In genomic region chr14:120477288-120477981, GRCm38 (mm10) we compare ENCODE assay signal across 8 mouse cellular contexts. TPM values are rescaled to one million over a fixed set of nuclear protein-coding genes. Genes with fewer than 3 reads are reported as not detected.
DNase-seq lines count a peak whose midpoint lies in the region; ATAC-seq and TF ChIP-seq lines count a peak whose summit lies in the region.

No protein-coding gene starts in this region.

- H3K9me3 ChIP-seq in G1E (replicated peaks) = no peaks in the 10 kb centered on the region; the same call in 1 of the 2 replicates
- no peaks in the 10 kb centered on the region for H3K9me3 ChIP-seq in forebrain, embryonic 14.5 days (replicated peaks; ENCODE audit: control insufficient read depth, low read length)
- H3K9me3 ChIP-seq in neural tube, embryonic 15.5 days (replicated peaks) = no peaks in the 10 kb centered on the region

- intact Hi-C loops in heart, postnatal 14 days (cut with DNase I) = loop anchor here (5.0 kb wide), 5 partner anchors 75 to 340 kb away; partner anchors contain the start of gene Mbnl2

- peak; percentile 99 for DNase-seq in G1E (ENCODE audit: low spot score)
- peak; percentile 99 for DNase-seq in cerebellum, adult 11 months
- DNase-seq in forebrain, embryonic 14.5 days (ENCODE audit: low spot score) = peak; percentile 100
- DNase-seq in heart, postnatal 14 days = peak; percentile 99
- DNase-seq in layer of hippocampus, adult 11-12 months (ENCODE audit: low spot score) = peak; percentile 99
- DNase-seq in lung, adult 18-20 months = peak; percentile 97 to 98
- DNase-seq in thymus, adult 2 months = peak; percentile 96

- peaks cover 36% of the 10 kb centered on the region for H3K4me1 ChIP-seq in G1E (ENCODE audit: insufficient read depth, low read depth, low read length)
- H3K4me1 ChIP-seq in forebrain, embryonic 14.5 days (ENCODE audit: control insufficient read depth, insufficient read depth, low read length) = peaks cover 19% of the 10 kb centered on the region
- peaks cover 32% of the 10 kb centered on the region for H3K4me1 ChIP-seq in neural tube, embryonic 15.5 days
- peaks cover 7% of the 10 kb centered on the region for H3K4me1 ChIP-seq in thymus, adult 2 months (replicated peaks; ENCODE audit: control insufficient read depth, insufficient read depth, low read length)

- H3K4me3 ChIP-seq in G1E (ENCODE audit: low read depth, low read length) = peak overlapping the region; percentile 77
- H3K4me3 ChIP-seq in forebrain, embryonic 14.5 days (ENCODE audit: low read depth, low read length) = peak overlapping the region; percentile 79
- peak overlapping the region; percentile 63 for H3K4me3 ChIP-seq in neural tube, embryonic 15.5 days (replicated peaks)
- peak overlapping the region; percentile 53 for H3K4me3 ChIP-seq in thymus, adult 2 months (ENCODE audit: control insufficient read depth, insufficient read depth, low read length)

- WGBS in forebrain, embryonic 14.5 days = 0% methylated on average over 46 of the region's 46 CpGs
- under 1% methylated on average over 45 of the region's 46 CpGs for WGBS in neural tube, embryonic 15.5 days
- under 1% methylated on average over 46 of the region's 46 CpGs for WGBS in thymus, adult 2 months

- TF ChIP-seq POLR2A in thymus, adult 2 months (IDR thresholded peaks at IDR 0.05; ENCODE audit: control insufficient read depth, extremely low read depth, insufficient read depth, low read length, poor library complexity) = peak; percentile 61

- H3K4me2 ChIP-seq in forebrain, embryonic 14.5 days (ENCODE audit: low read length) = peak overlapping the region; percentile 68
- peak overlapping the region; percentile 55 for H3K4me2 ChIP-seq in neural tube, embryonic 15.5 days

- peak; percentile 85 for ATAC-seq in G1E (ENCODE audit: extremely low read depth, insufficient number of reproducible peaks, low FRiP score, poor library complexity, severe bottlenecking)
- peak; percentile 93 for ATAC-seq in forebrain, embryonic 14.5 days
- ATAC-seq in neural tube, embryonic 15.5 days (ENCODE audit: low FRiP score) = peak; percentile 95

- peak overlapping the region; percentile 82 for H3K9ac ChIP-seq in forebrain, embryonic 14.5 days (ENCODE audit: low read length)
- H3K9ac ChIP-seq in neural tube, embryonic 15.5 days (replicated peaks) = peak overlapping the region; percentile 78

- peaks cover 15% of the 10 kb centered on the region for H3K36me3 ChIP-seq in G1E (replicated peaks)
- H3K36me3 ChIP-seq in forebrain, embryonic 14.5 days (ENCODE audit: control insufficient read depth, insufficient read depth, low read length) = 0 out of 2 replicates have a peak, but pooled peaks cover 4% of the 10 kb centered on the region
- no peaks in the 10 kb centered on the region for H3K36me3 ChIP-seq in neural tube, embryonic 15.5 days
- H3K36me3 ChIP-seq in thymus, adult 2 months (ENCODE audit: control insufficient read depth, insufficient read depth, low read length) = no peaks in the 10 kb centered on the region

- no peaks in the 10 kb centered on the region; the same call in 1 of the 2 replicates for H3K27me3 ChIP-seq in G1E (ENCODE audit: insufficient read depth, low read length)
- no peaks in the 10 kb centered on the region for H3K27me3 ChIP-seq in forebrain, embryonic 14.5 days (replicated peaks; ENCODE audit: control insufficient read depth, insufficient read depth, low read length)
- H3K27me3 ChIP-seq in neural tube, embryonic 15.5 days (replicated peaks) = no peaks in the 10 kb centered on the region
- H3K27me3 ChIP-seq in thymus, adult 2 months (ENCODE audit: control insufficient read depth, insufficient read depth, low read length) = no peaks in the 10 kb centered on the region; the same call in 1 of the 2 replicates

- peak overlapping the region; percentile 97 for H3K27ac ChIP-seq in forebrain, embryonic 14.5 days (ENCODE audit: low read depth, low read length)
- peak overlapping the region; percentile 99 for H3K27ac ChIP-seq in neural tube, embryonic 15.5 days (replicated peaks)
- peak overlapping the region; percentile 56 for H3K27ac ChIP-seq in thymus, adult 2 months (ENCODE audit: control insufficient read depth, insufficient read depth, low read length)

- TF ChIP-seq CTCF in G1E (IDR thresholded peaks at IDR 0.05; ENCODE audit: low read depth, low read length) = no peak
- TF ChIP-seq CTCF in thymus, adult 2 months (IDR thresholded peaks at IDR 0.05; ENCODE audit: borderline replicate concordance, control insufficient read depth, extremely low read depth, insufficient read depth, low read length, poor library complexity) = 0 out of 2 replicates have a peak, but pooled peaks have one; percentile 22

RNA-seq across cellular contexts. Expression of gene Rap2a, which starts 0.8 kb away (rescaled TPM):
- 21.4 and 25.1 TPM in 2 replicates for total RNA-seq in G1E (2014; fragmentation: Nextera tagmentation)
- total RNA-seq in G1E (2017) = 7.4 and 8.7 TPM in 2 replicates
- polyA plus RNA-seq in G1E (2012) = 3.6 and 3.7 TPM in 2 replicates
- polyA plus RNA-seq in forebrain, embryonic 14.5 days (2014; fragmentation: Nextera tagmentation; extraction: Ambion mirVana) = 11.7 and 15.7 TPM in 2 replicates
- total RNA-seq in heart, postnatal 14 days (2021) = 10 to 100 TPM; 16.5 to 16.8 TPM
- polyA plus RNA-seq in neural tube, embryonic 15.5 days (2015; fragmentation: Nextera tagmentation; extraction: Ambion mirVana) = 19.0 and 21.3 TPM in 2 replicates
- polyA plus RNA-seq in thymus, adult 2 months (2012; rRNA removed) = 8.6 and 9.8 TPM in 2 replicates

Comparison
In these comparisons a context has a peak if more than half of its experiments do, and no peak if none do; other contexts are left out.
1. Peak in every context shown above with its lines: DNase-seq, ATAC-seq, H3K4me3 ChIP-seq and H3K27ac ChIP-seq.